Mouse (Mus musculus): Measurements from ENCODE around the gene Strn4. TPM values are rescaled to one million over a fixed set of nuclear protein-coding genes. Genes with fewer than 3 reads are reported as not detected.

Gene Strn4
- polyA plus RNA-seq, 1 experiment = 143 TPM

- no peak for DNase-seq (ENCODE audit: low read depth)
These were observed 60.3 kb downstream of the Strn4 start for GRCm38 (mm10) chr7:16876006-16876405.

GRCm38 (mm10) chr7:16876608-16877007, 60.9 kb downstream of the Strn4 start:
- no peak for DNase-seq (ENCODE audit: low read depth)

DNA sequence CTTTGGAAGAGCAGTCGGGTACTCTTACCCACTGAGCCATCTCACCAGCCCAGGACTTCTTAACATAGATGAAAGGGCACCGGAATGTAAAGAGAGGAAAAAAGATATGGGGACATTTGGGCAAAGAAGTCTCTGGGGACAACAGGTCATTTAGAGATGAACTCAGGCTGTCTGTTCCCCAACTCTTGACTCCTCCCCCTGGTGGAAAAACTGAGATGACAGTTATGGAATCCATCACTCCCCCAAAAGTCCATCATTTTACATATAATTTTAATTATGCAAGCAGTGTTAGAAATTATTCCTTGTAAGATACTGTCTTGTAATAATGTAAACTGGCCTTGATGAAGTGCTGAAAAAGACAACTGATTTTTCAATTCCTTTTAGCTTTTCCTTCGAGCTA, 62.0 kb downstream of the Strn4 start:
- DNase-seq (ENCODE audit: low read depth) = no peak

- no peak for DNase-seq (ENCODE audit: low read depth)
These were observed 64.3 kb downstream of the Strn4 start for GRCm38 (mm10) chr7:16879796-16880547.

GRCm38 (mm10) chr7:16880615-16881014, 64.9 kb downstream of the Strn4 start:
- no peak for DNase-seq (ENCODE audit: low read depth)

GRCm38 (mm10) chr7:16883162-16883561, 67.5 kb downstream of the Strn4 start:
- DNase-seq (ENCODE audit: low read depth) = no peak

DNA sequence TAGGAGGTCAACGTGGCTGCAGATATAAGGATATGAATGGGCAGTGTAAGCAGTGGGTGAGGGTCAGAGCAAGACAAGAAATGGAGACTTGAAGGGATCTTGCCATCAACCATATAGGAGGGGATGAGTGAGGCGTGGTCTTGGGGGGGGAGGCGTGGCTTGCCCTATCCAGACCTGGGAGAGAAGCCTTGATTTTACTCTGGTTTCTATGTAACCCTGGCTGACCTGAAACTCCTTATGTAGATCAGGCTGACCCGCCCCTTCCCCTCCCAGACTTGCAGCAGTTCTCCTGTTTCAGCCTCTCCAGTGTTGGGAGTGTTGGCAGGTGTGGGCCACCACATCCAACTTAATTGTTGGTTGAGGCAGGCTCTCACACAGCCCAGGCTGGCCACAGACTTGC, 68.6 kb downstream of the Strn4 start:
- no peak for DNase-seq (ENCODE audit: low read depth)

- no peak for DNase-seq (ENCODE audit: low read depth)
These were observed 69.6 kb downstream of the Strn4 start for GRCm38 (mm10) chr7:16885271-16885776.

DNA sequence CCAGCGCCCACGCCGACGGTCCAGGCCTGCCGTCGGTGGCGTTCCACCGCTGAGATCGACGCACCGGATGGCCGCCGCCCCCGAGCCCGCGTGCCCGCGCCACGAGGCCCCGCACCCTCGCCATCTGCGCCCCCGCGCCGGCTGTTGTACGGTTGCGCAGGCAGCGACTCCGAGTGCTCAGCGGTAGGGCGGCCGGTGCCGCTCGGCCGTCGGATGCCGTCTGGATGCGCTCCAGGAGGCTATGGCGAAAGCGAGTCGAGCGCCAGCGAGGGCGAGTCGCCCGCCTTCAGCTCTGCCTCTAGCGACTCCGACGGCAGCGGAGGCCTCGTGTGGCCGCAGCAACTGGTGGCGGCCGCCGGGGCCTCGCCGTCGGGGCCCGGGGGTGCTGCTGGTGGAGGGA, 70.2 kb downstream of the Strn4 start:
- DNase-seq (ENCODE audit: low read depth) = no peak

Other genes starting within 250 kb of the Strn4 start
- 19.2 and 20.2 TPM in 2 replicates for gene Arhgap35, start 200.9 kb upstream of the Strn4 start, polyA plus RNA-seq (2012; rRNA removed)
- not detected in 2 replicates for gene Ceacam15, start 140.2 kb upstream of the Strn4 start, polyA plus RNA-seq (2012; rRNA removed)
- gene Ceacam9, start 94.0 kb upstream of the Strn4 start, polyA plus RNA-seq (2012; rRNA removed) = 0.12 and 0.16 TPM in 2 replicates
- gene Ap2s1, start 77.5 kb upstream of the Strn4 start, polyA plus RNA-seq (2012; rRNA removed) = 309 and 356 TPM in 2 replicates
- 608 and 792 TPM in 2 replicates for gene Slc1a5, start 34.5 kb upstream of the Strn4 start, polyA plus RNA-seq (2012; rRNA removed)
- gene Fkrp, start 843 bp downstream of the Strn4 start, polyA plus RNA-seq (2012; rRNA removed) = 25.6 and 28.9 TPM in 2 replicates
- gene Prkd2, start 27.0 kb downstream of the Strn4 start, polyA plus RNA-seq (2012; rRNA removed) = 30.5 and 36.0 TPM in 2 replicates
- 13.1 and 18.5 TPM in 2 replicates for gene Dact3, start 59.4 kb downstream of the Strn4 start, polyA plus RNA-seq (2012; rRNA removed)
- gene Gng8, start 75.9 kb downstream of the Strn4 start, polyA plus RNA-seq (2012; rRNA removed) = 10.0 and 15.3 TPM in 2 replicates
- gene Ptgir, start 90.6 kb downstream of the Strn4 start, polyA plus RNA-seq (2012; rRNA removed) = 4.3 and 6.2 TPM in 2 replicates
- 174 and 195 TPM in 2 replicates for gene Calm3, start 108.2 kb downstream of the Strn4 start, polyA plus RNA-seq (2012; rRNA removed)
- 1.1 and 3.8 TPM in 2 replicates for gene Pnmal2, start 128.8 kb downstream of the Strn4 start, polyA plus RNA-seq (2012; rRNA removed)
- gene Pnmal1, start 143.8 kb downstream of the Strn4 start, polyA plus RNA-seq (2012; rRNA removed) = 0.06 TPM in 1 of 2 replicates, not detected in the other
- not detected in 2 replicates for gene Gm42372, start 167.2 kb downstream of the Strn4 start, polyA plus RNA-seq (2012; rRNA removed)
- 3.0 and 4.1 TPM in 2 replicates for gene Ccdc8, start 176.8 kb downstream of the Strn4 start, polyA plus RNA-seq (2012; rRNA removed)
- 103 and 120 TPM in 2 replicates for gene Ppp5c, start 212.0 kb downstream of the Strn4 start, polyA plus RNA-seq (2012; rRNA removed)
- 5.2 and 7.9 TPM in 2 replicates for gene Hif3a, start 246.5 kb downstream of the Strn4 start, polyA plus RNA-seq (2012; rRNA removed)